Mouse (Mus musculus) MEL (cell line): ENCODE measurements around the gene Dnal4. TPM values are rescaled to one million over a fixed set of nuclear protein-coding genes. Genes with fewer than 3 reads are reported as not detected.

ENCODE experiments used
- DNase-seq: peaks from one replicate; pipeline ENCODE4 v3.0.0; 2011; ENCODE audit warnings: low read depth, low spot score
- H3K27ac ChIP-seq: 2 replicates; pipeline ENCODE4 v1.5.1; 2012; ENCODE audit warnings: low read depth, mild to moderate bottlenecking, control low read depth, low read length, moderate library complexity; ENCODE audit not compliant: control insufficient read depth
- H3K27me3 ChIP-seq, 2 experiments: fragments of 150-350 bp in 1 of 2; sonication (generic) in 1 of 2; 2 replicates each; pipeline ENCODE4 v1.6.1; 2012; ENCODE audit warnings: low read length in 2 of 2, mild to moderate bottlenecking in 2 of 2, improper control_type of control experiment in 1 of 2, moderate library complexity in 1 of 2; ENCODE audit not compliant: insufficient read depth in 2 of 2, control insufficient read depth in 1 of 2
- H3K36me3 ChIP-seq, 2 experiments: 2 replicates each; pipeline ENCODE4 v1.6.1; 2012 to 2014; ENCODE audit warnings: low read length in 2 of 2, improper control_type of control experiment in 1 of 2, inconsistent platforms in 1 of 2, mild to moderate bottlenecking in 1 of 2; ENCODE audit not compliant: insufficient read depth in 2 of 2, control insufficient read depth in 1 of 2
- H3K4me1 ChIP-seq, 2 experiments: fragments of 150-350 bp in 1 of 2; sonication (generic) in 1 of 2; 2 replicates each; pipeline ENCODE4 v1.6.1; 2012; ENCODE audit warnings: low read length in 2 of 2, improper control_type of control experiment in 1 of 2, mild to moderate bottlenecking in 1 of 2; ENCODE audit not compliant: insufficient read depth in 2 of 2, control insufficient read depth in 1 of 2
- H3K4me3 ChIP-seq, 2 experiments: fragments of 150-350 bp in 1 of 2; sonication (generic) in 1 of 2; 2 replicates each; pipeline ENCODE4 v1.5.1; 2012; ENCODE audit warnings: low read depth in 2 of 2, low read length in 2 of 2, mild to moderate bottlenecking in 2 of 2, moderate library complexity in 2 of 2, control low read depth in 1 of 2, improper control_type of control experiment in 1 of 2; ENCODE audit not compliant: control insufficient read depth in 1 of 2, insufficient read depth in 1 of 2
- H3K79me2 ChIP-seq: 2 replicates; pipeline ENCODE4 v1.6.1; 2012; ENCODE audit warnings: mild to moderate bottlenecking, low read length, moderate library complexity; ENCODE audit not compliant: control insufficient read depth, poor library complexity, insufficient read depth
- H3K9ac ChIP-seq: 2 replicates; pipeline ENCODE4 v1.6.1; 2012; ENCODE audit warnings: low read depth, mild to moderate bottlenecking, control low read depth, low read length, moderate library complexity; ENCODE audit not compliant: control insufficient read depth, poor library complexity, severe bottlenecking
- H3K9me3 ChIP-seq: fragments of 150-350 bp; sonication (generic); replicated peaks from 2 replicates; pipeline ENCODE4 v1.6.1; 2012; ENCODE audit warnings: mild to moderate bottlenecking, low read length, improper control_type of control experiment, moderate library complexity; ENCODE audit not compliant: insufficient read depth
- BHLHE40 ChIP-seq: IDR thresholded peaks from 2 replicates; pipeline ENCODE4 v1.6.1; 2012; ENCODE audit warnings: low read depth, mild to moderate bottlenecking, inconsistent platforms, low read length, improper control_type of control experiment, borderline replicate concordance
- CTCF ChIP-seq, 3 experiments: IDR thresholded peaks in 2 of 3; conservative IDR thresholded peaks in 1 of 3; 2 replicates each; pipeline ENCODE4 v1.5.1; 2011 to 2012; ENCODE audit warnings: low read length in 3 of 3, low read depth in 2 of 3, mild to moderate bottlenecking in 2 of 3, improper control_type of control experiment in 1 of 3, inconsistent platforms in 1 of 3, mixed read lengths in 1 of 3, moderate library complexity in 1 of 3; ENCODE audit not compliant: control insufficient read depth in 1 of 3, insufficient read depth in 1 of 3, poor library complexity in 1 of 3, severe bottlenecking in 1 of 3
- POLR2A ChIP-seq, 2 experiments: IDR thresholded peaks; 2 replicates each; pipeline ENCODE4 v1.6.1; 2011 to 2012; ENCODE audit warnings: low read length in 2 of 2, mild to moderate bottlenecking in 2 of 2, control low read depth in 1 of 2, improper control_type of control experiment in 1 of 2, low read depth in 1 of 2, moderate library complexity in 1 of 2; ENCODE audit not compliant: control insufficient read depth in 1 of 2, insufficient read depth in 1 of 2, poor library complexity in 1 of 2
- ZC3H11A ChIP-seq: IDR thresholded peaks from 2 replicates; pipeline ENCODE4 v1.6.1; 2012; ENCODE audit warnings: low read depth, mild to moderate bottlenecking, inconsistent platforms, low read length, improper control_type of control experiment
- ZMIZ1 ChIP-seq: IDR thresholded peaks from 2 replicates; pipeline ENCODE4 v1.6.1; 2012; ENCODE audit warnings: low read depth, mild to moderate bottlenecking, inconsistent platforms, low read length, improper control_type of control experiment, moderate library complexity
- polyA plus RNA-seq, 2 experiments: library from polyadenylated mRNA; stranded (reverse) in 1 of 2; unstranded in 1 of 2; fragments of >175 nt in 1 of 2; fragments of >200 nt in 1 of 2; gene quantifications; 2 replicates each; pipeline versions ENCODE4 v1.2.1 to v1.2.4; 2012; ENCODE audit warnings: low replicate concordance in 2 of 2, low read depth in 1 of 2; ENCODE audit not compliant: insufficient read length in 2 of 2, insufficient read depth in 1 of 2, missing spikeins in 1 of 2
- total RNA-seq: library from RNA; depleted of rRNA; stranded (reverse); fragments of 300-350 nt; gene quantifications from 2 replicates; pipeline ENCODE4 v1.2.3, GENCODE M21; 2012; rRNA removed

The Dnal4 gene
- total and polyA plus RNA-seq, 3 experiments: 19.5 to 30.0 TPM; not detected in 1

GRCm38 (mm10) chr15:79715646-79716045 lies 62.0 kb downstream of the Dnal4 start:
- Histone ChIP-seq H3K36me3 (peaks cover 0 to 4% of the 10 kb centered on the region in 2 experiments; a peak in 1 of 4 replicates), H3K9me3 (no peaks in the 10 kb centered on the region), H3K9ac (no peak overlapping the region), H3K27ac (no peak overlapping the region), H3K4me3 (no peak overlapping the region), H3K27me3 (no peaks in the 10 kb centered on the region), H3K79me2 (no peaks in the 10 kb centered on the region), H3K4me1 (no peaks in the 10 kb centered on the region)
- no peak for DNase-seq
- no peak for TF ChIP-seq POLR2A (IDR thresholded peaks at IDR 0.05; ENCODE audit: control insufficient read depth in 1 of 2, insufficient read depth in 1 of 2, low read depth in 1 of 2, low read length in 2 of 2, poor library complexity in 1 of 2)
- no peak for TF ChIP-seq CTCF (IDR thresholded peaks at IDR 0.05 in 2 of 3, conservative IDR thresholded peaks at IDR 0.05 in 1 of 3; ENCODE audit: control insufficient read depth in 1 of 3, insufficient read depth in 1 of 3, low read depth in 2 of 3, low read length in 3 of 3, poor library complexity in 1 of 3, severe bottlenecking in 1 of 3)
- no peak for TF ChIP-seq ZMIZ1
- TF ChIP-seq BHLHE40: no peak
- no peak for TF ChIP-seq ZC3H11A

Other genes with a start within 250 kb of the Dnal4 start
- 100 and 115 TPM in 2 replicates for gene Ddx17, start 231.1 kb downstream of the Dnal4 start, total RNA-seq
- 100 to 1,000 TPM in 1 of 2 experiments, 10 to 100 TPM in 1; 85.4 to 148 TPM for gene Ddx17, start 231.1 kb downstream of the Dnal4 start, polyA plus RNA-seq
- gene Dmc1, start 172.7 kb downstream of the Dnal4 start, total RNA-seq: not detected in 2 replicates
- gene Dmc1, start 172.7 kb downstream of the Dnal4 start, polyA plus RNA-seq: not detected
- 0.35 and 0.39 TPM in 2 replicates for gene Fam227a, start 118.9 kb downstream of the Dnal4 start, total RNA-seq
- gene Fam227a, start 118.9 kb downstream of the Dnal4 start, polyA plus RNA-seq: under 1 TPM in 1 of 2 experiments, not detected in 1; 0.60 TPM
- gene Cby1, start 118.7 kb downstream of the Dnal4 start, total RNA-seq: 29.6 and 34.3 TPM in 2 replicates
- gene Cby1, start 118.7 kb downstream of the Dnal4 start, polyA plus RNA-seq: 10 to 100 TPM in 1 of 2 experiments, not detected in 1; 56.2 TPM
- 161 and 174 TPM in 2 replicates for gene Tomm22, start 107.0 kb downstream of the Dnal4 start, total RNA-seq
- gene Tomm22, start 107.0 kb downstream of the Dnal4 start, polyA plus RNA-seq: 100 to 1,000 TPM; 281 to 829 TPM
- gene Josd1, start 89.9 kb downstream of the Dnal4 start, total RNA-seq: 37.8 and 47.2 TPM in 2 replicates
- gene Josd1, start 89.9 kb downstream of the Dnal4 start, polyA plus RNA-seq: 10 to 100 TPM in 1 of 2 experiments, not detected in 1; 46.5 TPM
- 41.9 and 50.3 TPM in 2 replicates for gene Gtpbp1, start 87.0 kb downstream of the Dnal4 start, total RNA-seq
- gene Gtpbp1, start 87.0 kb downstream of the Dnal4 start, polyA plus RNA-seq: 10 to 100 TPM in 1 of 2 experiments, not detected in 1; 92.2 TPM
- 4.3 and 5.2 TPM in 2 replicates for gene Sun2, start 35.3 kb downstream of the Dnal4 start, total RNA-seq
- gene Sun2, start 35.3 kb downstream of the Dnal4 start, polyA plus RNA-seq: 10 to 100 TPM in 1 of 2 experiments, not detected in 1; 10.6 TPM
- gene Nptxr, start 26.9 kb upstream of the Dnal4 start, total RNA-seq: 0.03 and 0.04 TPM in 2 replicates
- under 1 TPM in 1 of 2 experiments, not detected in 1; 0.33 TPM for gene Nptxr, start 26.9 kb upstream of the Dnal4 start, polyA plus RNA-seq
- gene Npcd, start 56.4 kb upstream of the Dnal4 start, total RNA-seq: 0.23 TPM in 1 of 2 replicates, not detected in the other
- gene Npcd, start 56.4 kb upstream of the Dnal4 start, polyA plus RNA-seq: not detected
- gene Cbx6, start 56.8 kb upstream of the Dnal4 start, total RNA-seq: 21.7 and 25.1 TPM in 2 replicates
- 10 to 100 TPM in 1 of 2 experiments, not detected in 1; 43.6 TPM for gene Cbx6, start 56.8 kb upstream of the Dnal4 start, polyA plus RNA-seq
- 17.2 and 22.2 TPM in 2 replicates for gene Apobec3, start 113.8 kb upstream of the Dnal4 start, total RNA-seq
- gene Apobec3, start 113.8 kb upstream of the Dnal4 start, polyA plus RNA-seq: 10 to 100 TPM in 1 of 2 experiments, not detected in 1; 38.6 TPM
- gene Cbx7, start 193.3 kb upstream of the Dnal4 start, total RNA-seq: 2.9 and 3.7 TPM in 2 replicates
- gene Cbx7, start 193.3 kb upstream of the Dnal4 start, polyA plus RNA-seq: 10 to 100 TPM in 1 of 2 experiments, not detected in 1; 11.1 TPM
- gene Pdgfb, start 237.1 kb upstream of the Dnal4 start, total RNA-seq: 0.23 and 0.26 TPM in 2 replicates
- gene Pdgfb, start 237.1 kb upstream of the Dnal4 start, polyA plus RNA-seq: under 1 TPM in 1 of 2 experiments, not detected in 1; 0.72 TPM